Mouse (Mus musculus): ENCODE measurements around the gene Retnlb. TPM values are rescaled to one million over a fixed set of nuclear protein-coding genes. Genes with fewer than 3 reads are reported as not detected.

The Retnlb gene
- total RNA-seq, 1 experiment = not detected

- H3K9me3 ChIP-seq (ENCODE audit: control insufficient read depth, insufficient read depth, low read depth, low read length) = no peaks in the 10 kb centered on the region
- in situ Hi-C loops (cut with MboI; ENCODE audit: low sequenced_read_pairs in 2 of 2, unreplicated experiment in 2 of 2) = no loop called here
- no peak overlapping the region for H3K9ac ChIP-seq (ENCODE audit: insufficient read depth, low read depth, low read length, poor library complexity, severe bottlenecking)
- no peak for DNase-seq (ENCODE audit: low read depth, low spot score)
- H3K27ac ChIP-seq (ENCODE audit: insufficient read depth, low read depth, low read length, poor library complexity, severe bottlenecking) = no peak overlapping the region
- no peaks in the 10 kb centered on the region for H3K4me1 ChIP-seq (ENCODE audit: control insufficient read depth in 2 of 2, insufficient read depth in 2 of 2, low read length in 2 of 2, poor library complexity in 1 of 2)
- H3K36me3 ChIP-seq (ENCODE audit: control insufficient read depth, insufficient read depth, low read length, poor library complexity, severe bottlenecking) = no peaks in the 10 kb centered on the region
- H3K4me3 ChIP-seq (ENCODE audit: insufficient read depth in 1 of 2, low read depth in 1 of 2, low read length in 2 of 2, poor library complexity in 1 of 2, severe bottlenecking in 1 of 2) = no peak overlapping the region
- no peak for TF ChIP-seq CHD2 (IDR thresholded peaks at IDR 0.05; ENCODE audit: low read depth, low read length)
- no peak for TF ChIP-seq ZNF384 (IDR thresholded peaks at IDR 0.05; ENCODE audit: low read depth, low read length)
These were observed 27.9 kb upstream of the Retnlb start for GRCm38 (mm10) chr16:48788704-48789185.

- Histone ChIP-seq H3K9ac (ENCODE audit: insufficient read depth, low read depth, low read length, poor library complexity, severe bottlenecking) (no peak overlapping the region), H3K4me3 (ENCODE audit: insufficient read depth in 1 of 2, low read depth in 1 of 2, low read length in 2 of 2, poor library complexity in 1 of 2, severe bottlenecking in 1 of 2) (no peak overlapping the region), H3K9me3 (ENCODE audit: control insufficient read depth, insufficient read depth, low read depth, low read length) (no peaks in the 10 kb centered on the region), H3K27ac (ENCODE audit: insufficient read depth, low read depth, low read length, poor library complexity, severe bottlenecking) (no peak overlapping the region), H3K4me1 (ENCODE audit: control insufficient read depth in 2 of 2, insufficient read depth in 2 of 2, low read length in 2 of 2, poor library complexity in 1 of 2) (no peaks in the 10 kb centered on the region), H3K36me3 (ENCODE audit: control insufficient read depth, insufficient read depth, low read length, poor library complexity, severe bottlenecking) (no peaks in the 10 kb centered on the region)
- no peak for DNase-seq (ENCODE audit: low read depth, low spot score)
- TF ChIP-seq HCFC1 (IDR thresholded peaks at IDR 0.05; ENCODE audit: borderline replicate concordance, insufficient read depth, low read length) = no peak
- no peak for TF ChIP-seq CHD2 (IDR thresholded peaks at IDR 0.05; ENCODE audit: low read depth, low read length)
- no peak for TF ChIP-seq ZNF384 (IDR thresholded peaks at IDR 0.05; ENCODE audit: low read depth, low read length)
- no peak for TF ChIP-seq MAFK (IDR thresholded peaks at IDR 0.05; ENCODE audit: insufficient read depth, low read depth, low read length)
- no peak for TF ChIP-seq ZC3H11A (IDR thresholded peaks at IDR 0.05; ENCODE audit: borderline replicate concordance, low read depth, low read length)
- in situ Hi-C loops (cut with MboI; ENCODE audit: low sequenced_read_pairs in 2 of 2, unreplicated experiment in 2 of 2) = no loop called here
These were observed 18.4 kb upstream of the Retnlb start for GRCm38 (mm10) chr16:48798285-48798684.

- TF ChIP-seq ZC3H11A (IDR thresholded peaks at IDR 0.05; ENCODE audit: borderline replicate concordance, low read depth, low read length) (no peak), ZNF384 (IDR thresholded peaks at IDR 0.05; ENCODE audit: low read depth, low read length) (no peak), MAFK (IDR thresholded peaks at IDR 0.05; ENCODE audit: insufficient read depth, low read depth, low read length) (no peak), CHD2 (IDR thresholded peaks at IDR 0.05; ENCODE audit: low read depth, low read length) (no peak), HCFC1 (IDR thresholded peaks at IDR 0.05; ENCODE audit: borderline replicate concordance, insufficient read depth, low read length) (no peak)
- Histone ChIP-seq H3K27ac (ENCODE audit: insufficient read depth, low read depth, low read length, poor library complexity, severe bottlenecking) (no peak overlapping the region), H3K9ac (ENCODE audit: insufficient read depth, low read depth, low read length, poor library complexity, severe bottlenecking) (no peak overlapping the region), H3K4me3 (ENCODE audit: insufficient read depth in 1 of 2, low read depth in 1 of 2, low read length in 2 of 2, poor library complexity in 1 of 2, severe bottlenecking in 1 of 2) (no peak overlapping the region), H3K4me1 (ENCODE audit: control insufficient read depth in 2 of 2, insufficient read depth in 2 of 2, low read length in 2 of 2, poor library complexity in 1 of 2) (no peaks in the 10 kb centered on the region), H3K36me3 (ENCODE audit: control insufficient read depth, insufficient read depth, low read length, poor library complexity, severe bottlenecking) (no peaks in the 10 kb centered on the region), H3K9me3 (ENCODE audit: control insufficient read depth, insufficient read depth, low read depth, low read length) (no peaks in the 10 kb centered on the region)
- no peak for DNase-seq (ENCODE audit: low read depth, low spot score)
- in situ Hi-C loops (cut with MboI; ENCODE audit: low sequenced_read_pairs in 2 of 2, unreplicated experiment in 2 of 2) = no loop called here
These were observed 17.2 kb upstream of the Retnlb start for GRCm38 (mm10) chr16:48799470-48799869.

- H3K4me3 ChIP-seq (ENCODE audit: insufficient read depth in 1 of 2, low read depth in 1 of 2, low read length in 2 of 2, poor library complexity in 1 of 2, severe bottlenecking in 1 of 2) = no peak overlapping the region
- in situ Hi-C loops (cut with MboI; ENCODE audit: low sequenced_read_pairs in 2 of 2, unreplicated experiment in 2 of 2) = no loop called here
- H3K9me3 ChIP-seq (ENCODE audit: control insufficient read depth, insufficient read depth, low read depth, low read length) = no peaks in the 10 kb centered on the region
- no peak overlapping the region for H3K9ac ChIP-seq (ENCODE audit: insufficient read depth, low read depth, low read length, poor library complexity, severe bottlenecking)
- DNase-seq (ENCODE audit: low read depth, low spot score) = no peak
- no peaks in the 10 kb centered on the region for H3K4me1 ChIP-seq (ENCODE audit: control insufficient read depth in 2 of 2, insufficient read depth in 2 of 2, low read length in 2 of 2, poor library complexity in 1 of 2)
- TF ChIP-seq ZNF384 (IDR thresholded peaks at IDR 0.05; ENCODE audit: low read depth, low read length) (no peak), HCFC1 (IDR thresholded peaks at IDR 0.05; ENCODE audit: borderline replicate concordance, insufficient read depth, low read length) (no peak), MAFK (IDR thresholded peaks at IDR 0.05; ENCODE audit: insufficient read depth, low read depth, low read length) (no peak), ZC3H11A (IDR thresholded peaks at IDR 0.05; ENCODE audit: borderline replicate concordance, low read depth, low read length) (no peak), CHD2 (IDR thresholded peaks at IDR 0.05; ENCODE audit: low read depth, low read length) (no peak)
- no peak overlapping the region for H3K27ac ChIP-seq (ENCODE audit: insufficient read depth, low read depth, low read length, poor library complexity, severe bottlenecking)
- no peaks in the 10 kb centered on the region for H3K36me3 ChIP-seq (ENCODE audit: control insufficient read depth, insufficient read depth, low read length, poor library complexity, severe bottlenecking)
These were observed 15.8 kb upstream of the Retnlb start for GRCm38 (mm10) chr16:48800906-48801305.

GRCm38 (mm10) chr16:48805412-48805811, 11.2 kb upstream of the Retnlb start:
- DNase-seq (ENCODE audit: low read depth, low spot score) = no peak
- H3K36me3 ChIP-seq (ENCODE audit: control insufficient read depth, insufficient read depth, low read length, poor library complexity, severe bottlenecking) = no peaks in the 10 kb centered on the region

More at GRCm38 (mm10) chr16:48805412-48805811, 11.2 kb upstream of the Retnlb start:
- Histone ChIP-seq H3K9ac (ENCODE audit: insufficient read depth, low read depth, low read length, poor library complexity, severe bottlenecking) (no peak overlapping the region), H3K9me3 (ENCODE audit: control insufficient read depth, insufficient read depth, low read depth, low read length) (no peaks in the 10 kb centered on the region), H3K27ac (ENCODE audit: insufficient read depth, low read depth, low read length, poor library complexity, severe bottlenecking) (no peak overlapping the region), H3K4me1 (ENCODE audit: control insufficient read depth in 2 of 2, insufficient read depth in 2 of 2, low read length in 2 of 2, poor library complexity in 1 of 2) (no peaks in the 10 kb centered on the region), H3K4me3 (ENCODE audit: insufficient read depth in 1 of 2, low read depth in 1 of 2, low read length in 2 of 2, poor library complexity in 1 of 2, severe bottlenecking in 1 of 2) (no peak overlapping the region)
- TF ChIP-seq ZNF384 (IDR thresholded peaks at IDR 0.05; ENCODE audit: low read depth, low read length) (no peak), HCFC1 (IDR thresholded peaks at IDR 0.05; ENCODE audit: borderline replicate concordance, insufficient read depth, low read length) (no peak)
- in situ Hi-C loops (cut with MboI; ENCODE audit: low sequenced_read_pairs in 2 of 2, unreplicated experiment in 2 of 2) = no loop called here

All from ES-E14 (cell line).